Mouse (Mus musculus): ENCODE measurements at regions not wholly inside any gene's neighbourhood (a gene's known extent, or its start where the extent isn't known, plus 50 kb on each side); places are given as distances from the start of the nearest gene placed in this dataset.

- Histone ChIP-seq H3K36me3 (ENCODE audit: control insufficient read depth, insufficient read depth, low read length) (no peaks in the 10 kb centered on the region), H3K4me1 (ENCODE audit: control insufficient read depth, insufficient read depth, low read length) (peaks cover 16% of the 10 kb centered on the region), H3K4me3 (ENCODE audit: low read depth, low read length) (no peak overlapping the region; the same call in 1 of the 2 replicates), H3K4me2 (ENCODE audit: low read depth, severe bottlenecking) (peak overlapping the region; percentile 29; the same call in 1 of the 2 replicates), H3K27me3 (ENCODE audit: control insufficient read depth, insufficient read depth, low read length) (0 out of 2 replicates have a peak, but pooled peaks cover 3% of the 10 kb centered on the region), H3K9me3 (ENCODE audit: control insufficient read depth, low read length) (no peaks in the 10 kb centered on the region), H3K9ac (ENCODE audit: low read length) (no peak overlapping the region), H3K27ac (replicated peaks; ENCODE audit: low read depth, low read length) (no peak overlapping the region)
- ATAC-seq (ENCODE audit: insufficient number of reproducible peaks, low FRiP score, low TSS enrichment, low read depth) (no peak), DNase-seq (ENCODE audit: low spot score) (peak; percentile 69)
- 6% methylated on average over 15 of the region's 15 CpGs for WGBS
These were observed 74.6 kb upstream of the Sall4 start for GRCm38 (mm10) chr2:168842261-168842740.

- no peaks in the 10 kb centered on the region for H3K9me3 ChIP-seq (ENCODE audit: control insufficient read depth, low read length)
- peak overlapping the region; percentile 29; the same call in 1 of the 2 replicates for H3K4me2 ChIP-seq (ENCODE audit: low read depth, severe bottlenecking)
- WGBS, result under 1% methylated on average over 11 of the region's 11 CpGs
- H3K9ac ChIP-seq (ENCODE audit: low read length), result no peak overlapping the region
- DNase-seq (ENCODE audit: low spot score), result no peak
- H3K27ac ChIP-seq (replicated peaks; ENCODE audit: low read depth, low read length), result no peak overlapping the region
- 0 out of 2 replicates have a peak, but pooled peaks cover 3% of the 10 kb centered on the region for H3K27me3 ChIP-seq (ENCODE audit: control insufficient read depth, insufficient read depth, low read length)
- H3K4me1 ChIP-seq (ENCODE audit: control insufficient read depth, insufficient read depth, low read length), result peaks cover 16% of the 10 kb centered on the region
- no peak overlapping the region for H3K4me3 ChIP-seq (ENCODE audit: low read depth, low read length)
- no peaks in the 10 kb centered on the region for H3K36me3 ChIP-seq (ENCODE audit: control insufficient read depth, insufficient read depth, low read length)
- no peak for ATAC-seq (ENCODE audit: insufficient number of reproducible peaks, low FRiP score, low TSS enrichment, low read depth)
These were observed 73.9 kb upstream of the Sall4 start for GRCm38 (mm10) chr2:168841713-168842045.

- ATAC-seq (ENCODE audit: insufficient number of reproducible peaks, low FRiP score, low TSS enrichment, low read depth) (no peak), DNase-seq (ENCODE audit: low spot score) (no peak)
- no peak overlapping the region for H3K4me3 ChIP-seq (ENCODE audit: low read depth, low read length)
- H3K27me3 ChIP-seq (ENCODE audit: control insufficient read depth, insufficient read depth, low read length), result 0 out of 2 replicates have a peak, but pooled peaks cover 3% of the 10 kb centered on the region
- H3K27ac ChIP-seq (replicated peaks; ENCODE audit: low read depth, low read length), result no peak overlapping the region
- H3K4me1 ChIP-seq (ENCODE audit: control insufficient read depth, insufficient read depth, low read length), result peaks cover 16% of the 10 kb centered on the region
- no peaks in the 10 kb centered on the region for H3K9me3 ChIP-seq (ENCODE audit: control insufficient read depth, low read length)
- H3K9ac ChIP-seq (ENCODE audit: low read length), result no peak overlapping the region
- peak overlapping the region; percentile 13; the same call in 1 of the 2 replicates for H3K4me2 ChIP-seq (ENCODE audit: low read depth, severe bottlenecking)
- whole genome bisulfite sequencing, result 7% methylated on average over 19 of the region's 19 CpGs
- H3K36me3 ChIP-seq (ENCODE audit: control insufficient read depth, insufficient read depth, low read length), result no peaks in the 10 kb centered on the region
These were observed 73.3 kb upstream of the Sall4 start for GRCm38 (mm10) chr2:168840853-168841712.

- Histone ChIP-seq H3K4me2 (ENCODE audit: low read depth, severe bottlenecking) (peak overlapping the region; percentile 40), H3K36me3 (ENCODE audit: control insufficient read depth, insufficient read depth, low read length) (no peaks in the 10 kb centered on the region), H3K9me3 (ENCODE audit: control insufficient read depth, low read length) (no peaks in the 10 kb centered on the region), H3K9ac (ENCODE audit: low read length) (0 out of 2 replicates have a peak overlapping the region, but pooled peaks have one; percentile 23), H3K27ac (replicated peaks; ENCODE audit: low read depth, low read length) (no peak overlapping the region), H3K4me3 (ENCODE audit: low read depth, low read length) (0 out of 2 replicates have a peak overlapping the region, but pooled peaks have one; percentile 12), H3K27me3 (ENCODE audit: control insufficient read depth, insufficient read depth, low read length) (0 out of 2 replicates have a peak, but pooled peaks cover 3% of the 10 kb centered on the region), H3K4me1 (ENCODE audit: control insufficient read depth, insufficient read depth, low read length) (peaks cover 16% of the 10 kb centered on the region)
- DNase-seq (ENCODE audit: low spot score) (peak; percentile 52), ATAC-seq (ENCODE audit: insufficient number of reproducible peaks, low FRiP score, low TSS enrichment, low read depth) (0 out of 2 replicates have a peak, but pooled peaks have one; percentile 41)
- 3% methylated on average over 24 of the region's 24 CpGs for WGBS
These were observed 72.3 kb upstream of the Sall4 start for GRCm38 (mm10) chr2:168839811-168840655.

- no peak overlapping the region for H3K9ac ChIP-seq (ENCODE audit: low read length)
- H3K4me2 ChIP-seq (ENCODE audit: low read depth, severe bottlenecking), result no peak overlapping the region
- WGBS, result 8% methylated on average over 6 of the region's 6 CpGs
- H3K27ac ChIP-seq (replicated peaks; ENCODE audit: low read depth, low read length), result no peak overlapping the region
- no peaks in the 10 kb centered on the region for H3K36me3 ChIP-seq (ENCODE audit: control insufficient read depth, insufficient read depth, low read length)
- H3K27me3 ChIP-seq (ENCODE audit: control insufficient read depth, insufficient read depth, low read length), result 0 out of 2 replicates have a peak, but pooled peaks cover 3% of the 10 kb centered on the region
- H3K9me3 ChIP-seq (ENCODE audit: control insufficient read depth, low read length), result no peaks in the 10 kb centered on the region
- peaks cover 16% of the 10 kb centered on the region for H3K4me1 ChIP-seq (ENCODE audit: control insufficient read depth, insufficient read depth, low read length)
- ATAC-seq (ENCODE audit: insufficient number of reproducible peaks, low FRiP score, low TSS enrichment, low read depth) (no peak), DNase-seq (ENCODE audit: low spot score) (no peak)
- H3K4me3 ChIP-seq (ENCODE audit: low read depth, low read length), result no peak overlapping the region
These were observed 71.5 kb upstream of the Sall4 start for GRCm38 (mm10) chr2:168839221-168839620.

- 1% methylated on average over 12 of the region's 12 CpGs for WGBS
- ATAC-seq (ENCODE audit: insufficient number of reproducible peaks, low FRiP score, low TSS enrichment, low read depth) (no peak), DNase-seq (ENCODE audit: low spot score) (peak; percentile 60)
- Histone ChIP-seq H3K9me3 (ENCODE audit: control insufficient read depth, low read length) (no peaks in the 10 kb centered on the region), H3K4me2 (ENCODE audit: low read depth, severe bottlenecking) (peak overlapping the region; percentile 20; the same call in 1 of the 2 replicates), H3K4me3 (ENCODE audit: low read depth, low read length) (no peak overlapping the region), H3K36me3 (ENCODE audit: control insufficient read depth, insufficient read depth, low read length) (no peaks in the 10 kb centered on the region), H3K27me3 (ENCODE audit: control insufficient read depth, insufficient read depth, low read length) (0 out of 2 replicates have a peak, but pooled peaks cover 3% of the 10 kb centered on the region), H3K27ac (replicated peaks; ENCODE audit: low read depth, low read length) (no peak overlapping the region), H3K9ac (ENCODE audit: low read length) (no peak overlapping the region), H3K4me1 (ENCODE audit: control insufficient read depth, insufficient read depth, low read length) (peaks cover 16% of the 10 kb centered on the region)
These were observed 70.9 kb upstream of the Sall4 start for GRCm38 (mm10) chr2:168838681-168839080.

- Histone ChIP-seq H3K9ac (ENCODE audit: low read length) (no peak overlapping the region), H3K27me3 (ENCODE audit: control insufficient read depth, insufficient read depth, low read length) (0 out of 2 replicates have a peak, but pooled peaks cover 3% of the 10 kb centered on the region), H3K4me1 (ENCODE audit: control insufficient read depth, insufficient read depth, low read length) (peaks cover 16% of the 10 kb centered on the region), H3K4me3 (ENCODE audit: low read depth, low read length) (no peak overlapping the region), H3K36me3 (ENCODE audit: control insufficient read depth, insufficient read depth, low read length) (no peaks in the 10 kb centered on the region), H3K27ac (replicated peaks; ENCODE audit: low read depth, low read length) (no peak overlapping the region), H3K9me3 (ENCODE audit: control insufficient read depth, low read length) (no peaks in the 10 kb centered on the region), H3K4me2 (ENCODE audit: low read depth, severe bottlenecking) (no peak overlapping the region)
- WGBS, result 23% methylated on average over 5 of the region's 5 CpGs
- DNase-seq (ENCODE audit: low spot score) (no peak), ATAC-seq (ENCODE audit: insufficient number of reproducible peaks, low FRiP score, low TSS enrichment, low read depth) (no peak)
These were observed 70.3 kb upstream of the Sall4 start for GRCm38 (mm10) chr2:168837951-168838570.

GRCm38 (mm10) chr2:168834771-168835170 lies 67.0 kb upstream of the Sall4 start:
- no peak for ATAC-seq (ENCODE audit: insufficient number of reproducible peaks, low FRiP score, low TSS enrichment, low read depth)
- WGBS, result 98% methylated on average over 3 of the region's 3 CpGs
- Histone ChIP-seq H3K9ac (ENCODE audit: low read length) (no peak overlapping the region), H3K27ac (replicated peaks; ENCODE audit: low read depth, low read length) (no peak overlapping the region), H3K9me3 (ENCODE audit: control insufficient read depth, low read length) (no peaks in the 10 kb centered on the region), H3K4me3 (ENCODE audit: low read depth, low read length) (no peak overlapping the region), H3K27me3 (ENCODE audit: control insufficient read depth, insufficient read depth, low read length) (no peaks in the 10 kb centered on the region), H3K36me3 (ENCODE audit: control insufficient read depth, insufficient read depth, low read length) (no peaks in the 10 kb centered on the region), H3K4me1 (ENCODE audit: control insufficient read depth, insufficient read depth, low read length) (peaks cover 14% of the 10 kb centered on the region), H3K4me2 (ENCODE audit: low read depth, severe bottlenecking) (no peak overlapping the region)
- DNase-seq (ENCODE audit: low spot score), result no peak
